Mouse (Mus musculus): ENCODE data around the gene Ccm2l.

DNA sequence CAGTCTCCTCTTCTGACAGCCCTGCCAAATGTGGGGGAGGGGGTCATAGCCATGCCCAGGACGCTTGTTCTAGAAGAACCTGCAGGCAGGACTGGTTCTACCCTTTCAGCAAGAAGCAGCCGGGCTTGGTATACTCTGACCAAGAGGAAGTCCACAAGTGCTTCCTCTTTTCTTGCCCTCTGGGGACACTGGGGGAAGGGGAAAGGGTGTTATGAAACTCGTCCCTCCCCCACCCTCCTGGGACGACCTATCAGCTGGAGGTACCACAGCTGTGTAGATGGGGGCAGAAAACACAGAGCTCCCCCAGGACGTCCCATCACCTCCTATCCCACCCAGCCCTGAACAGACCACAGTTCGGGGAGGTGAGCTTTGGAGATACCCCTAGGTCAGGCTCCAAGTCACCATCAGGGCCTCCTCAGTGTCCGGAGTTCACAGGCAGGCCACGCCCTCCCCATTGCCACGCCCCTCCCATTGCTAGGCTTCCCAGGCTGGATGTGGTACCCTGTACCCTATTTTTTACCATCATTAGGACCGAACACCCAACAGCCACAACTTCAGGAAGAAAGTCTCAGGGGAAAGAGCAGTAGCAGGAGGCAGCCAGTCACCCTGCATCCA, 24.9 kb downstream of the Ccm2l start:
- TF ChIP-seq HCFC1 (IDR thresholded peaks at IDR 0.05; ENCODE audit: borderline replicate concordance, insufficient read depth, low read length) (no peak), ZNF384 (IDR thresholded peaks at IDR 0.05; ENCODE audit: low read depth, low read length) (no peak), ZC3H11A (IDR thresholded peaks at IDR 0.05; ENCODE audit: borderline replicate concordance, low read depth, low read length) (no peak), CHD2 (IDR thresholded peaks at IDR 0.05; ENCODE audit: low read depth, low read length) (no peak)

Measured in ES-E14 (cell line).